Mouse (Mus musculus) monocyte, adult 5-6 weeks (primary cell): ENCODE measurements around the gene Ccne1. TPM values are rescaled to one million over a fixed set of nuclear protein-coding genes. Genes with fewer than 3 reads are reported as not detected.
"Not testable (repeated sequence)": the region's sequence is repeated elsewhere in the genome, so short reads cannot be mapped to it uniquely, and the experiment has no call there.

ENCODE experiments used
- ATAC-seq: fragments of 153-309, 156-312 bp; replicated peaks from 2 replicates; pipeline ENCODE4 v1.8.0; 2017; ENCODE audit warnings: mild to moderate bottlenecking; ENCODE audit not compliant: low TSS enrichment, insufficient number of reproducible peaks, severe bottlenecking, poor library complexity, low FRiP score
- total RNA-seq: library from RNA; stranded (forward); fragments of 200-1000, 200-491, 200-594 nt; gene quantifications from 3 replicates; pipeline ENCODE4 v1.2.3, GENCODE M21; 2017

Ccne1 gene
- 1.2 to 6.3 TPM (median 1.7 TPM) in 3 replicates for total RNA-seq

GRCm38 (mm10) chr7:38107371-38108259 lies at the start of gene Ccne1:
Gene Ccne1, minus strand, starts transcription at chr7:38107534.
- peak; percentile 89 for ATAC-seq

- peak; percentile 76 for ATAC-seq
These were observed 48.5 kb upstream of the Ccne1 start for GRCm38 (mm10) chr7:38155829-38156228.

- ATAC-seq: no peak
These were observed 45.2 kb upstream of the Ccne1 start for GRCm38 (mm10) chr7:38152571-38152970.

- ATAC-seq: no peak
These were observed 44.5 kb upstream of the Ccne1 start for GRCm38 (mm10) chr7:38151706-38152312.

GRCm38 (mm10) chr7:38147477-38147876 lies 40.1 kb upstream of the Ccne1 start:
- no peak for ATAC-seq

- peak; percentile 80 for ATAC-seq
These were observed 34.6 kb upstream of the Ccne1 start for GRCm38 (mm10) chr7:38141747-38142545.

GRCm38 (mm10) chr7:38140324-38140723 lies 33.0 kb upstream of the Ccne1 start:
- ATAC-seq: no peak

- ATAC-seq: no peak
These were observed 27.1 kb upstream of the Ccne1 start for GRCm38 (mm10) chr7:38134471-38134870.

- ATAC-seq: no peak; the same call in 1 of the 2 replicates
These were observed 23.9 kb upstream of the Ccne1 start for GRCm38 (mm10) chr7:38131186-38131585.

- ATAC-seq: no peak
These were observed 22.8 kb upstream of the Ccne1 start for GRCm38 (mm10) chr7:38129986-38130729.

GRCm38 (mm10) chr7:38129491-38129890 lies 22.2 kb upstream of the Ccne1 start:
- no peak for ATAC-seq

- ATAC-seq: not testable (repeated sequence)
These were observed 20.9 kb upstream of the Ccne1 start for GRCm38 (mm10) chr7:38128256-38128655.

- ATAC-seq: no peak
These were observed 18.3 kb upstream of the Ccne1 start for GRCm38 (mm10) chr7:38125565-38126159.

GRCm38 (mm10) chr7:38124164-38124563 lies 16.8 kb upstream of the Ccne1 start:
- ATAC-seq: not testable (repeated sequence)

- no peak for ATAC-seq
These were observed 11.3 kb upstream of the Ccne1 start for GRCm38 (mm10) chr7:38118594-38118993.

- ATAC-seq: no peak
These were observed 5.1 kb upstream of the Ccne1 start for GRCm38 (mm10) chr7:38112451-38112850.

- ATAC-seq: no peak
These were observed 4.7 kb upstream of the Ccne1 start for GRCm38 (mm10) chr7:38111996-38112395.

GRCm38 (mm10) chr7:38108260-38108632 lies 912 bp upstream of the Ccne1 start:
- ATAC-seq: 0 out of 2 replicates have a peak, but pooled peaks have one; percentile 4
